Mouse (Mus musculus) liver, adult 2 months (tissue): Measurements from ENCODE around the gene Gata1.

Experiments used
- CTCF ChIP-seq: fragments of 200-500 bp; IDR thresholded peaks from 2 replicates; pipeline ENCODE4 v1.5.1; 2011; ENCODE audit warnings: low read depth, low read length, control low read depth
- POLR2A ChIP-seq: fragments of 200-500 bp; IDR thresholded peaks from 2 replicates; pipeline ENCODE4 v1.6.1; 2011; ENCODE audit warnings: low read length, control low read depth; ENCODE audit not compliant: insufficient read depth; ENCODE audit errors: extremely low read depth

DNA sequence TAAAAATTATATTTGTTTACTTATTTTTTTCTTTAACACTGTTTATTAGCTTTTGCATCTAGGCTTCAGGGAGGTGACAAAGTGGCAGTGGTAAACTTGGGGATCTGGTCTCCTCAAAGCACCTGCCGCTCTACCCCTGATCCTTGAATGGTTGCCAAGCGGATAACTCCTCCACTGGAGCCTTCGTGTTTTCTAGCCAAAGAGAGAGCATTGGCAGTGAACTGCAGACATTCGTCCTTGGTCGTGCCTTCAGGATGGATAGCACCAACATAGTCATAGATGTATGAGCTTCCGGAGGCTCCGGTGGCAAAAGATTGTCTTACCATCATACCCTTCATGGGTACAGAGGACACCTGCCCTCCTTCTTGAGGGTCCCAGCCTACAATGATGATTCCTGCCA is 27.8 kb downstream of the Gata1 start:
- TF ChIP-seq CTCF (no peak), POLR2A (no peak)
